Mouse (Mus musculus): ENCODE results near the gene Cep170.
"Not testable (repeated sequence)": the region's sequence is repeated elsewhere in the genome, so short reads cannot be mapped to it uniquely, and the experiment has no call there.

Gene Cep170

GRCm38 (mm10) chr1:176814036-176814420 is at the start of gene Cep170:
Cep170 (minus strand) TSS chr1:176814067.
- peak; percentile 97 to 98 for DNase-seq (ENCODE audit: low spot score in 2 of 2)

- DNase-seq (ENCODE audit: low spot score in 2 of 2), result peak; percentile 62 to 83
These were observed 48.2 kb upstream of the Cep170 start for GRCm38 (mm10) chr1:176861981-176862644.

GRCm38 (mm10) chr1:176852813-176853590 is 39.1 kb upstream of the Cep170 start:
- DNase-seq (ENCODE audit: low spot score in 2 of 2), result no peak

DNA sequence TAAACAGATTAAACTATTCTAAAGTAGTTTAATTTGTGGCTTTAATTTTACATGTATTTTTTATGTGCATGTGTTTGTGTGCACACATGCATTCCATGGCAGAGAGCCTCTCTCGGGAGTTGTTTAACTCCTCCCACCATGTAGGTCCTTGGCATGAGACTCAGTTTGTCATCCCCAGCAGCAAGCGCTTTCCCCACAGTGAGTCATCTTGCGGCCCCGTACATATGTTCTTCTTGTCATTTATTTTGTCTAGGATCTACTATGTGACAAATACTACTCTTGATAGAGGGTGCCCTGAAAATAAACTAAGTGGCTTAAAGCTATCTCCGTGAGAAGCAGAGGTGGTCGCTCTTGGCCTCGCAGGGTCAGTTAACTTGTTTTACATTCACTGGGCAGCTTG is 37.5 kb upstream of the Cep170 start:
- peak; percentile 38 to 51 for DNase-seq (ENCODE audit: low spot score in 2 of 2)

GRCm38 (mm10) chr1:176849377-176849776 is 35.5 kb upstream of the Cep170 start:
- no peak for DNase-seq (ENCODE audit: low spot score in 2 of 2)

DNA sequence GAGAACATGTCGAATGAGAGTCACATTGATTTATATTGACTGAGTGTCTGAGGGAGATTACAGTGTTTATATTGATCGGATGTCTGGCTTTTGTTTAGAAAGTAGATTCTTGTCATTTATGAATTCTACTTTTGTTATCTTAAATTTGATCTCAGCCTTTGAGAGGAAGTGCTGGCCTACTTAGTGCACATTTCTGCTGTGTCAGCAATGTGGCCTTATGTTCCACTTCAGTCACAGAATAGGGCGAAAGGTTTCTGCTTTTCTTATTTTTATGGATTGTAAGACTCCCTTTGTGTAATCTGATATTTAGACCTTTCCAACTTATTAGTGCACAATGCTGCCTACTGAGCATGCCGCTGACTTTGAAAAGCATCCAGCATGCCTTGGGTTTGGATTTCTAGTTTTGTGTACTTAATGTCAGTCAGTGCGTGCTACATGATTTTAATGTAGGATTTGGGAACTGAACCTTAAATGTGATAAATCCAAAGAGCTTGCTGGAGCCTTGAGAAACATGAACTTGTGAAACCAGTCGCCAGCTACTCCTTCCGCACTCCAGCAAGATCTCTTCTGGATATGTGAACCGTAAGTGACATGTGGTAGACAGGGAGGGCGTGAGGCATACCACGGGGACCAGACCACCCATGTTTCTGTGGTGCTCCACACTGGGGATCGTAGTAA is 34.9 kb upstream of the Cep170 start:
- no peak for DNase-seq (ENCODE audit: low spot score in 2 of 2)

DNA sequence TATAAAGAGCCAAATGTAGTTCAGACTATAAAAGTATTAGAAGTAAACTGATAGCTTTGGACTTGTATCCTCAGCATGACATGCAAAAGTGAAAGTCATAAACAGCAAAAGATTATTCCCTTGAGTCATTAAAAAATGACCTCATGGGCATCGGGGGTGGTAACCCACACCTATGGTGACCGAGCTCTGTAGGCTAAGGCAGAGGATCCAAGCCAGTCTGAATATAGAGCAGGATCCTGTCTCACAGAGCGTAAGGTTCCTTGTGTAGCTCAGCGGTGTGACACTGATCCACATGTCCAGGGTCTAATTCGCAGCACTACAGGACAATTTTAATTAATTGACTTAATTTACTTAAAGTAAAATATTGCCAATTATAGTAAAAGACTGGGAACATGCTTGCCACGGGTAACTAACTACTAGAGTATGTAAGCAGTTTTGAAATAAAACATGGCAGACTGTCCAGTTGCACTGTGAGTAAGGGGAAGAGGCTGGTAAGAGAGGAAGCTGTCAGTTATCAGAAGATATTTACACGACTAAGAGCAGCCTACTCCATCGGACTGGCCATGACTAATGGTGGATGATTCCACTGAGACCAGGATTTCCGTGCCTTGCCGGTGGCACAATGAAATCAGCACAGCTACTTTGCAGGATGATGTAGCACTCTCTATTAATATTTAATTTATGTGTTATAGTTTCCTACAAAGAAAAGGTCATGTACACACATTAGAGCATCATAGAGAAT is 33.4 kb upstream of the Cep170 start:
- DNase-seq (ENCODE audit: low spot score in 2 of 2), result no peak

- DNase-seq (ENCODE audit: low spot score in 2 of 2), result peak in 1 of 2 experiments; percentile 37
These were observed 31.5 kb upstream of the Cep170 start for GRCm38 (mm10) chr1:176845082-176845977.

- DNase-seq (ENCODE audit: low spot score in 2 of 2), result not testable (repeated sequence)
These were observed 22.7 kb upstream of the Cep170 start for GRCm38 (mm10) chr1:176836562-176836961.

DNA sequence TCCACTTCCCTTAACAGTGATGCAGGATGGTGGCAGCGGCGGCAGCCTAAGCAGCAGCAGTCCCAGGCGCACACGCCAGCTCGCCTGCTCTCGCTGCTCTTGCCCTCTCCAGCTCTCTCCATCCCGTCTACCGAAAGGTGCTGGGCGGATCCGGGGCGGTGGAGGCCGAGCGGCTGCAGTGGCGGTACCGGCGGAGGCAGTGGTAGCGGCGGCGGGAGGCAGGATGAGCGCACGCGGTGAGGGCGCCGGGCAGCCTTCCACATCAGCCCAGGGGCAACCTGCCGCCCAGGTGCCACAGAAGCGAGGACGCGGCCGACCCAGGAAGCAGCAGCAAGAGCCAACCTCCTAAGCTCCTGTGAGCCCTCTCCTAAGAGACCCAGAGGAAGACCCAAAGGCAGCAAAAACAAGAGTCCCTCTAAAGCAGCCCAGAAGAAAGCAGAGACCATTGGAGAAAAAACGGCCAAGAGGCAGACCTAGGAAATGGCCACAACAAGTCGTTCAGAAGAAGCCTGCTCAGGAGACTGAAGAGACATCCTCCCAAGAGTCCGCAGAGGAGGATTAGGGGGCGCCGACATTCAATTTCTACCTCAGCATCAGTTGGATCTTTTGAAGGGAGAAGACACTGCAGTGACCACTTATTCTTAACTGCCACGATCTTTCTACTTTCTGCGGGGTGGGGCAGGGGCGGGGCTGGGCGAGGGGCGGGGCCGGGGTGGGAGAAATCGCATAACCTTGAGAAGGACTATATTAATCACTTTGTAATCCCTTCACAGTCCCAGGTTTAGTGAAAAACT is 21.8 kb upstream of the Cep170 start:
- no peak for DNase-seq (ENCODE audit: low spot score in 2 of 2)

- no peak for DNase-seq (ENCODE audit: low spot score in 2 of 2)
These were observed 21.0 kb upstream of the Cep170 start for GRCm38 (mm10) chr1:176834880-176835279.

GRCm38 (mm10) chr1:176833948-176834347 is 20.1 kb upstream of the Cep170 start:
- DNase-seq (ENCODE audit: low spot score in 2 of 2), result no peak

DNA sequence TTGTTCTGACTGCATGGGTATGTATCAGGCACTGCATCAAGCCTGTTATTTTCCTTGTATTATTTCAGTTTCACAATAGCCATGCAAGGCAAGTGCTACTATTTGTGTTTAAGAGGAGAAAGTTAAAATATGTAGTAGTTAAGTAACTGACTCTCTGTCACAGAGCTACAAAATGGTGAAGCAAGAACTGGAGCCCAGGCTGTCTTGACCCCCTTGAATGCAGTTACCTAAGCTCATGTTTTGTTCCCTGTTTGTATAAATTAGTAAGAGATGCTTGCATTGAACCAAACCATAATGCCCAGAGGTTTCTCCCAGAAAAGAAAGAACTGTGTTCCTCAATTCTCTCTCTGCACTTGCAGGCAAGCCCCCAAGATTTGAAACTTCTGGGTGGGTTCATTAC is 19.4 kb upstream of the Cep170 start:
- no peak for DNase-seq (ENCODE audit: low spot score in 2 of 2)

- no peak for DNase-seq (ENCODE audit: low spot score in 2 of 2)
These were observed 18.7 kb upstream of the Cep170 start for GRCm38 (mm10) chr1:176832607-176833006.

- DNase-seq (ENCODE audit: low spot score in 2 of 2), result no peak
These were observed 18.2 kb upstream of the Cep170 start for GRCm38 (mm10) chr1:176832071-176832470.

- no peak for DNase-seq (ENCODE audit: low spot score in 2 of 2)
These were observed 14.8 kb upstream of the Cep170 start for GRCm38 (mm10) chr1:176828666-176829065.

- peak in 1 of 2 experiments; percentile 20 for DNase-seq (ENCODE audit: low spot score in 2 of 2)
These were observed 14.1 kb upstream of the Cep170 start for GRCm38 (mm10) chr1:176827945-176828485.

DNA sequence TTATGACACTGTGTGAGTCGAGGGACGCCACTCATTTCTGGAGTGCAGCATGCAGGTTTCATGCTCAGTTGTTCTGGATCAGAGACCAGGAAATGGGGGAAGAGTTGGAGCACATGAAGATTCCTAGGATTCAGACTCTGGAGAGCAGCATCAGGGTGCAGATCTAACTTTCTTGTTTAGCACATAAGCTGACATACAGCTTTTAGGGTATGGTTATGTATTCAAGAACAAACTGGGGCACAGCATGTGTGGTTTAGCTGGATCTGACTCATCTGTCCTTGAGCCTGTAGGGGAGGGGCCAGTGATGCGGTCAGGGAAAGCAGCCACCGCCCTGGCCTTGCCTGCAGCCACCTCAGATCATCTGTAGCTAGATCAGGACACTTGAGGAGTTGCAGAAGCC is 13.5 kb upstream of the Cep170 start:
- no peak for DNase-seq (ENCODE audit: low spot score in 2 of 2)

- no peak for DNase-seq (ENCODE audit: low spot score in 2 of 2)
These were observed 13.1 kb upstream of the Cep170 start for GRCm38 (mm10) chr1:176826931-176827330.

- DNase-seq (ENCODE audit: low spot score in 2 of 2), result no peak
These were observed 12.3 kb upstream of the Cep170 start for GRCm38 (mm10) chr1:176826186-176826585.

All from frontal cortex, postnatal 36 days (tissue).